Mouse (Mus musculus): ENCODE measurements around the gene Sec31a. TPM values are rescaled to one million over a fixed set of nuclear protein-coding genes. Genes with fewer than 3 reads are reported as not detected.

The Sec31a gene
- polyA plus RNA-seq (2015; fragmentation: Nextera tagmentation; extraction: Ambion mirVana) = 76.7 and 78.0 TPM in 2 replicates

DNA sequence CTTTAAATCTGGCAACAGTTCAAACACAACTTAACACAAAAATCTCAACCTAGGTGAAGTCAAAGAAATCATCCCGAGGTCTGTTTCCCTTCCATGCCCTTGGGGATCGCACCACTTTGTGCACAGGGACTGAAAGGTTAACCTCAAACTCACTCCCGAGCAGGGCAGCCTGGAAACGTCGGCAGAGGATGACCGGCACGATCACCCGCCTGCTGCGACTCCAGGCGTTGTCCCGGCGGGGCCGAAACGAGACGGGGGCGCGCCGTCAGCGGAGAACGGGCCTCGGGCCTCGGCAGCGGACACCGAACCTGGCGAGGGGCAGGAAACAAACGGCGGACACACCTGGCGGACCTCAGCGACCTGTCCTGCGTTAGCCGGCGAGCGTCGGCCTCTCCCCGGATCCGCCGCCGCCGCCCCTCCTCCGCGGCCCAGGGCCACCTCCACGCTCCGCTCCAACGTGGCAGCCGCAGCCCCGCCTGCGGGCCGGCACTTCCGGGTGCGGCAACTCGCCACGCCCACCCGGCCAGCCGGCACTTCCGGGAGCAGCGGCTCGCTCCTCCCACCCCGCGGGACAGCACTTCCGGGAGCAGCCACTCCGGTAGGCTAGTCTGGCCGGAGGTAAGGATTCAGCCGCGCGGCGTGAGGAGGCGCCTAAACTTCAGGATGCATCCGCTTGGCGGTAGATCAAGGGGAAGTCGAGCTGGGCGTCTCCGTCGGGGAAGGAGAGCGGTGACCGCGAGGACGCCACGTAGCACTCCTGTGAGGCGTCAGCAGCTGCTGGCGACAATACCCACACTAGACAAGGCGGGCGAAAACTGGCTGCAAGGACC lies at the start of gene Sec31a:
Gene Sec31a (minus strand): TSS at position 474 of the 830 bp plus-strand sequence.
- H3K4me2 ChIP-seq = peak within 1 kb of the TSS; percentile 77
- H3K27me3 ChIP-seq = no peaks in the 10 kb centered on the region
- peak within 1 kb of the TSS; percentile 88 for H3K4me3 ChIP-seq
- peak within 1 kb of the TSS; percentile 86 for H3K27ac ChIP-seq
- under 1% methylated on average over 61 of the region's 82 CpGs for WGBS
- H3K9ac ChIP-seq = peak within 1 kb of the TSS; percentile 86
- H3K36me3 ChIP-seq (ENCODE audit: poor library complexity, severe bottlenecking) = peaks cover 31% of the 10 kb centered on the region
- ATAC-seq = peak; percentile 98
- H3K9me3 ChIP-seq (replicated peaks) = no peaks in the 10 kb centered on the region
- peaks cover 19% of the 10 kb centered on the region for H3K4me1 ChIP-seq

DNA sequence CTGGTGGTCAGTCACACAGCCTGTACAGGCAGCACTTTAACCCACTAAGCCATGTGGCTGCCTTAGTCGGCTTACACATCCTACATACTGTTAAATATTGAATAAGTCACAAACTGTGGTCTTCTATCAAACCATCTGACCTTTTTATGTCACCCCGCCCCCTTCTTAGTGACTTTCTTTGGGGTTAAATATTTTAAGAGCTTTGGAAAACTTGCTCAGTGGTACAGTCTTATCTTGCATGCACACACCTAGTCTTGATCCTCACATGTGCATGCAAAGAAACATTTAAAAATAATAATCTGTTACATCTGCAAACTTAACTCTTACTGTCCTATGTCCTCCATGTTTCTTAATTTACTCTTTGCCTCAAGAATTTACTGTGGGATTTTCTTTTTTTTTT lies 46.3 kb upstream of the Sec31a start:
- Histone ChIP-seq H3K27ac (no peak overlapping the region), H3K36me3 (ENCODE audit: poor library complexity, severe bottlenecking) (peaks cover 42% of the 10 kb centered on the region), H3K27me3 (no peaks in the 10 kb centered on the region), H3K4me1 (no peaks in the 10 kb centered on the region), H3K4me3 (no peak overlapping the region), H3K9me3 (replicated peaks) (0 out of 2 replicates have a peak, but pooled peaks cover 5% of the 10 kb centered on the region), H3K4me2 (no peak overlapping the region), H3K9ac (no peak overlapping the region)
- ATAC-seq = no peak
- 94% methylated on average over 2 of the region's 2 CpGs for WGBS

DNA sequence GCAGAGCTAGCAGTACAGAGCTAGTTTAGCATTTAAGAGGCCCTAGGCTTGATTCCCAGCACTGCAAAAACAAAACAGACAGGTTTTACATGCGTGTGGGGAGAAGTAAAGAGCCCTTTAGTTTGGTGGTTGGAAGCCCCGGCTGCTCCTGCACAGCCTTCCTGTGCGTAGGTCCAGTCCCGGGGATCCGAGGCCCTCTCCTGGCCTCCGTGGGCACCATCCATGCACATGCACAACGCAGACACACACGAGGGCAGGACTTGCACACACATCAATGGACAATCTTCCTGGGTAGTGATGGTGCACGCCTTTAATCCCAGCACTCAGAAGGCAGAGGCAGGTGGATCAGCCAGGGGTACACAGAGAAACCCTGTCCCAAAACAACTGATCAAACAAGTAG lies 45.5 kb upstream of the Sec31a start:
- Histone ChIP-seq H3K36me3 (ENCODE audit: poor library complexity, severe bottlenecking) (peaks cover 43% of the 10 kb centered on the region), H3K27me3 (no peaks in the 10 kb centered on the region), H3K9me3 (replicated peaks) (0 out of 2 replicates have a peak, but pooled peaks cover 5% of the 10 kb centered on the region), H3K4me1 (no peaks in the 10 kb centered on the region), H3K4me2 (no peak overlapping the region), H3K4me3 (no peak overlapping the region), H3K9ac (no peak overlapping the region), H3K27ac (no peak overlapping the region)
- no peak for ATAC-seq
- WGBS = 93% methylated on average over 9 of the region's 9 CpGs

DNA sequence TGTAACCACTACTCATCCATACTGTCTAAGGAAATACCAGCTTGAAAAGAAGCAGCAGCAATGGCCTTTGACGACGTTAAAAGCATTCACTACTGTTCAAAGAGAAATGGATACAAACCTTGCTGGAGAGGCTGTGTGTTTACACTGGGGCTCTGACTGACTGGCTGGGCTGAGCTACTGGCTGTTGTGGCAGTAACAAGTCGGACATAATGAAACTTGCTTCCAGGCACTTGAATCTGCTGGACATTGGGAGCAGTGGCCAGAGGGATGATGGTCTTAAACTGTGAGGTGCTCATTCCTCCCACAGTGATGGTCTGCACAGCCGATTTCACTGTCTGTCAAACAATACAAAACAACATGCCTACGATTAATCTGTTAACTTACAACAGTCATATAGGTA lies 43.4 kb upstream of the Sec31a start:
- no peak for ATAC-seq
- Histone ChIP-seq H3K27ac (no peak overlapping the region), H3K9me3 (replicated peaks) (0 out of 2 replicates have a peak, but pooled peaks cover 5% of the 10 kb centered on the region), H3K4me1 (no peaks in the 10 kb centered on the region), H3K4me3 (no peak overlapping the region), H3K27me3 (no peaks in the 10 kb centered on the region), H3K9ac (no peak overlapping the region), H3K4me2 (no peak overlapping the region), H3K36me3 (ENCODE audit: poor library complexity, severe bottlenecking) (peaks cover 60% of the 10 kb centered on the region)
- 95% methylated on average over 5 of the region's 5 CpGs for WGBS

DNA sequence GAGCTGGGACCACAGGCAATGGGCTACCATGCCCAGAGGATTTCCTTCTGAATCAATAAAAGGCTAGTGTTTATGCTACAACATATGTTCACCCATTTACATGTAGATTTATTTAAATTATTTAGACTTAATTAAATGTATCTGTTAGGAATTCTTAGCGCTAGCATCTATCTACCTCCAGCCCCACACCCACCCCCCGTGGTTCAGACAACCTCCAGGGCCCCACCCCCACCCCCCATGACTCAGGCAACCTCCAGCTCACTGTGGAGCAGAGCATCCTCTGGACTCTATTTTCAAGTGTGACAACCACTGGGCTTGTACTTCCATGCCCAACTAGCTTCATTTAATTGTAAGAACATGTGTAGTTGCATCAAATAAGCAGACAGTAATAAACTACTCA lies 35.8 kb upstream of the Sec31a start:
- WGBS = 60% methylated on average over 2 of the region's 2 CpGs
- H3K27ac ChIP-seq = no peak overlapping the region
- H3K4me2 ChIP-seq = no peak overlapping the region
- H3K9me3 ChIP-seq (replicated peaks) = no peaks in the 10 kb centered on the region
- no peak overlapping the region for H3K9ac ChIP-seq
- H3K36me3 ChIP-seq (ENCODE audit: poor library complexity, severe bottlenecking) = peaks cover 71% of the 10 kb centered on the region
- no peak overlapping the region for H3K4me3 ChIP-seq
- no peak for ATAC-seq
- H3K4me1 ChIP-seq = no peaks in the 10 kb centered on the region
- H3K27me3 ChIP-seq = no peaks in the 10 kb centered on the region

DNA sequence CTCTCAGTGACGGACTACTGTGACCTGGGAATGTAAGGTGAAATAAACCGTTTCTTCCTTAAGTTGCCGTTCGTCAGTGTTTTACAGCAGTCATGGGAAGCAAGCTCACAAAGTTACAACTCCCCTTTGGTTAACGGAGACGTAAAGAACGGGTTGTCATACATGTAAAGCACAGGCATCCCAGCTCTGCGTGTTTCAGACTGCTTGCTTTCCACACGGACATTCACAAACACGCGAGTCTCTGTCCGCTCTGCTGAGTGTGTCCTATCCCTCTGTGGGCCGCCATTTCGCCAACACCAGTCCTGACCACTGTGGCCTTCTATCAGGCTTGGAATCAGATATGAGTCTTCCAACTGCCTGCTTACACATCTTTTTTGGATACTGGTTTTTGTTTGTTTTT lies 22.8 kb upstream of the Sec31a start:
- Histone ChIP-seq H3K27ac (no peak overlapping the region), H3K4me2 (no peak overlapping the region), H3K27me3 (no peaks in the 10 kb centered on the region), H3K4me1 (no peaks in the 10 kb centered on the region), H3K4me3 (no peak overlapping the region), H3K9me3 (replicated peaks) (peaks cover 6% of the 10 kb centered on the region; the same call in 1 of the 2 replicates), H3K9ac (no peak overlapping the region), H3K36me3 (ENCODE audit: poor library complexity, severe bottlenecking) (peaks cover 23% of the 10 kb centered on the region)
- WGBS = 97% methylated on average over 14 of the region's 14 CpGs
- no peak for ATAC-seq

DNA sequence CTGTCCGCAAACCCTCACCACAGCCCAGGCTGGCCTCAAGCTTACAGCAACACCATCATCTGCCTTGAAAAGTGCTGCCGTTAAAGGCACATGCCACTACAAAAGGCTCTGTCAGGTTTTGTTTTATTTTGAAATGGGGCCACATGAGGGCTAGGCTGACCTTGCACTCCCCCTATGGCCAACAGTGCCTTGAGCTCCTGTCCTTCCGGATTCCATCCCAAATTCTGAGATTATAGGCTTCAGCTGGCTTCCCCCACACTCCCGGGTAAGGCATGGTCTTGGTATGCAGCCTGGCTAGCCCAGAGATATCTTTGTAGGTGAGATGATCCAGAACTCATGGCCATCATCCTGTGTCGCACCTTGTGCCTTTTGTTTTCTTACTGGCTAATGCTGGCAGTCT lies 21.9 kb upstream of the Sec31a start:
- WGBS = 93% methylated on average over 5 of the region's 5 CpGs
- Histone ChIP-seq H3K9me3 (replicated peaks) (peaks cover 6% of the 10 kb centered on the region; the same call in 1 of the 2 replicates), H3K9ac (no peak overlapping the region), H3K4me3 (no peak overlapping the region), H3K27ac (no peak overlapping the region), H3K4me2 (no peak overlapping the region), H3K36me3 (ENCODE audit: poor library complexity, severe bottlenecking) (peaks cover 23% of the 10 kb centered on the region), H3K27me3 (no peaks in the 10 kb centered on the region), H3K4me1 (no peaks in the 10 kb centered on the region)
- no peak for ATAC-seq

DNA sequence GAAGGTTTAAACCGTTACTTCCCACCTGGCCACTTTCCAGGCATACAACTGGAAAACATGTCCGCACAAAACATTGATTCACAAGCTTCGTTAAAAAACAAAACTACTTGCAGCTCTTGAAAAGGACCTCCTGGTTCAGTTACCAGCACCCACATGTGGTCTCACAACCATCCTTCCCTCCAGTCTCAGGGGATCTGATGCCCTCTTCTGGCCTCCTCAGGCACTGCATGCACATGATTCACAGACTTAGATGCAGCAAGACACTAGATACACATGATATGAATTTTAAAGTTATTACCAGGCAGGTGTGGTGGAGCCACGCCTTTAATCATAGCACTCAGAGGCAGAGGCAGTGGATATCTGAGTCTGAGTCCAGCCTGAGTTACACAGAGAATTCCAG lies 21.1 kb upstream of the Sec31a start:
- H3K9ac ChIP-seq = no peak overlapping the region
- peaks cover 23% of the 10 kb centered on the region for H3K36me3 ChIP-seq (ENCODE audit: poor library complexity, severe bottlenecking)
- 96% methylated on average over 4 of the region's 4 CpGs for WGBS
- H3K4me2 ChIP-seq = no peak overlapping the region
- ATAC-seq = no peak
- H3K4me3 ChIP-seq = no peak overlapping the region
- H3K4me1 ChIP-seq = no peaks in the 10 kb centered on the region
- H3K27me3 ChIP-seq = no peaks in the 10 kb centered on the region
- no peak overlapping the region for H3K27ac ChIP-seq
- peaks cover 6% of the 10 kb centered on the region; the same call in 1 of the 2 replicates for H3K9me3 ChIP-seq (replicated peaks)

DNA sequence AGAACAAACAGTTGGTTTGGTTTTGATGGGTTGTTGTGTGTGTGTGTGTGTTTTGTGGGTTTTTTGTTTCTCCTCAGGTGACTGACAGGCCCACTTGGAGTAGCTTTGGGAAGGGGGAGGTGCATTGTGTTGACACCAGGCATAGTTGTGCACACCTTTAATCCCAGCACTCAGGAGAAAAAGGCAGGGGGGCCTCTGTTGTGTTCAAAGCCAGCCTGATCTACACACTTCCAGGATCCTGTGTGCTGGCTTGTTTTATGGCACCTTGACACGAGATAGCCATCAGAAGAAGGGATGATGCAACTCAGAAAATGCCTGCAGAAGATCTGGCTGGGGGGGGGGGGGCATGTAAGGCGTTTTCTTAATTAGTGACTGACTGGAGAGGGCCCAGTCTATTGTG lies 14.9 kb upstream of the Sec31a start:
- Histone ChIP-seq H3K9ac (no peak overlapping the region), H3K4me1 (peaks cover 34% of the 10 kb centered on the region), H3K4me3 (no peak overlapping the region), H3K9me3 (replicated peaks) (no peaks in the 10 kb centered on the region), H3K27me3 (no peaks in the 10 kb centered on the region), H3K36me3 (ENCODE audit: poor library complexity, severe bottlenecking) (peaks cover 23% of the 10 kb centered on the region), H3K4me2 (peak overlapping the region; percentile 96; the same call in 1 of the 2 replicates), H3K27ac (no peak overlapping the region)
- ATAC-seq = no peak
- 64% methylated on average over 2 of the region's 2 CpGs for WGBS

DNA sequence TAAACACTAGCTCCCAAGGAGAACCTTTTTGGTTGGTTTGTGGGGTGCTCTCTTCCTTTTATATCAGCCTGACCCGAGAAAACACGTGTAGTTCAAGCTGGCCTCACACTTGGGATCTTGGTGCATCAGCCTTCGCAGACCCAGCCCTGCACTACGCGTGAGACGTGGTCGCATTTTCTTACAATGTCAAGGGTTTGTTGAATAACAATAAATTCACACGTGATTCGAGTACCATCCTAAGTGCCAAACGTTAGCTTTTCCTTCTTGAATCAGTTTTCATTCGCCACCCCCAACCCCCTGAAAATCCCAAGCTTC lies 14.0 kb upstream of the Sec31a start:
- peak overlapping the region; percentile 96 for H3K4me2 ChIP-seq
- H3K27ac ChIP-seq = peak overlapping the region; percentile 80

DNA sequence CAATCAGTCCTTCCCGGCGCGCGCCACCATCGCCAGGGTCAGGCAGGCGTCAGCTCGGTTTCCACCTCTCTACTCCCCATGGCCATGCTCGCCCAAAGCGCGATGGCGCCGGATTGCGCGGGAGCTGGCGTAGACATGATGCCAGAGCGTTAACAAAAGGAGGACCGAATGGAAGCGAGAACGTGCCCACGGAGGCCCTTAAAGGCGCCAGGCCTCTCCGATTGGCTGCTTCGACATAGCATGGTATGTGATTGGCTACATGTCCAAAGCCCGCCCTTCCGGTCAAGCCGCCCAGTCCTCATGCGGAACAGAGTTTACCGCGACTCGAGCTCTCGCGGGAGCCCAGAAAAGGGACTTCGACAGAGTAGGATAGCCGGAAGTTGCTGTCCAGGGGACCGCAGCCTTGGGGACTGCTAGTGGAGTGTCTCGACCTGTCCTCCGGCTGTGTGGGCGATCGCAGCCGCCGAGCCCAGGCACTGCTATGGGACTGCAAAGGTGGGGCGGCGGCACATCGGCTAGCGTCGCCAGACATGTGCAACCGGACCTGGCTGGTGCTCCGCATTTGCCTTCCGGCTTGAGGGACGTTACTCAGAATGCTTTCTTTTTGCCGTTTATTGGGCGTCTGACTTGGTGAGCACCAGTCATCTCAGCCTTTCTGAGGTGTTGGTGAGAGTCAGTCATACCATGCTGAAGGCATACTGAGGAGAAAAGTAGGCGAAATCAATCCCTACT lies 13.5 kb upstream of the Sec31a start:
- peak; percentile 100 for ATAC-seq
- Histone ChIP-seq H3K36me3 (ENCODE audit: poor library complexity, severe bottlenecking) (peaks cover 37% of the 10 kb centered on the region), H3K27ac (peak overlapping the region; percentile 94), H3K4me1 (peaks cover 48% of the 10 kb centered on the region), H3K4me3 (peak overlapping the region; percentile 86), H3K4me2 (peak overlapping the region; percentile 96), H3K9me3 (replicated peaks) (no peaks in the 10 kb centered on the region), H3K9ac (peak overlapping the region; percentile 98), H3K27me3 (no peaks in the 10 kb centered on the region)
- WGBS = under 1% methylated on average over 53 of the region's 53 CpGs

More for the DNA sequence above, 14.0 kb upstream of the Sec31a start:
- ATAC-seq = peak; percentile 0; the same call in 1 of the 2 replicates
- no peaks in the 10 kb centered on the region for H3K27me3 ChIP-seq
- 4% methylated on average over 11 of the region's 11 CpGs for WGBS
- no peaks in the 10 kb centered on the region for H3K9me3 ChIP-seq (replicated peaks)
- peaks cover 43% of the 10 kb centered on the region for H3K4me1 ChIP-seq
- peak overlapping the region; percentile 98 for H3K9ac ChIP-seq
- peak overlapping the region; percentile 86 for H3K4me3 ChIP-seq
- H3K36me3 ChIP-seq (ENCODE audit: poor library complexity, severe bottlenecking) = peaks cover 32% of the 10 kb centered on the region

DNA sequence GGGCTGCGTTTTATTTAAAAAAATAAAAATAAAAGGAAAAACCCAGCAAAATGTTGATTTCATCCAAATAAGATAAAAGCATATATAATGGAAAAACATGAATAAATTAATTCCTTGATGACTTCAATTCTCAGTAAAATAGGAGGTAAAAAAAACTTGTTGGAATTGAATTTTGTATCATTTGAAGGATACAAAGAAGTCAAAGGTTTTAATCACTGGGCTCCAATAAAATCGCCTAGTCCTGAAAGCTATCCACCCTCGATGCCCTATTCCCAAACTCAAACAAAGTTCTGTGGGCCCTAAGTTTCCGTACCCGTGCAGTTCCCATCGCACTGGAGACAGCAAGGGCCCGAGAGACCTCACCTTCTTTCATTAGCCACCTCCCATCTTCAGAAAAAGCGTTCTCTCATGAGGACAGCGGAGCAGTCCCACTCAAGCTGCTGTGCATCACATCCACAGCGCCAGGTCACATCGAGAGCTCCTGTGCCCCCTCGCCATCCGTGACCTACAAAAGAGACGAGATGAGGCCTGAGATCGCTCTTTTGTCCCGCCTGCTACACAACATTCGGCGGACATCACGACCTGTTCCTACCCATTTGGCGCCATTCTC lies 12.8 kb upstream of the Sec31a start:
- Histone ChIP-seq H3K27me3 (no peaks in the 10 kb centered on the region), H3K4me1 (peaks cover 55% of the 10 kb centered on the region), H3K4me3 (peak overlapping the region; percentile 86), H3K27ac (peak overlapping the region; percentile 94), H3K4me2 (peak overlapping the region; percentile 96), H3K9me3 (replicated peaks) (no peaks in the 10 kb centered on the region), H3K36me3 (ENCODE audit: poor library complexity, severe bottlenecking) (peaks cover 44% of the 10 kb centered on the region), H3K9ac (peak overlapping the region; percentile 98)
- peak; percentile 53 for ATAC-seq
- WGBS = under 1% methylated on average over 20 of the region's 20 CpGs

Measured in forebrain, embryonic 13.5 days (tissue).